Mouse (Mus musculus) forebrain, embryonic 14.5 days (tissue): ENCODE data around the gene Lpcat3. TPM values are rescaled to one million over a fixed set of nuclear protein-coding genes. Genes with fewer than 3 reads are reported as not detected.
A peak's percentile ranks its signal among the peaks of the same experiment; 100 is the strongest.

Experiments
- ATAC-seq: fragments of 200-750 bp; cut with Nextera tagmentation; 2 replicates; pipeline ENCODE4 v1.8.0; 2017; ENCODE audit warnings: mild to moderate bottlenecking, moderate library complexity
- DNase-seq: peaks from one replicate; pipeline ENCODE4 v3.0.0-alpha.2; 2015; ENCODE audit warnings: low spot score
- H3K27ac ChIP-seq: fragments of 300-500 bp; sonication (generic); 2 replicates; pipeline ENCODE4 v1.5.1; 2014; ENCODE audit warnings: low read depth, mild to moderate bottlenecking, control low read depth, low read length, moderate library complexity
- H3K27me3 ChIP-seq: fragments of 300-500 bp; sonication (generic); replicated peaks from 2 replicates; pipeline ENCODE4 v1.6.1; 2014; ENCODE audit warnings: low read length, control low read depth, mixed read lengths; ENCODE audit not compliant: control insufficient read depth, insufficient read depth
- H3K36me3 ChIP-seq: fragments of 300-500 bp; sonication (generic); 2 replicates; pipeline ENCODE4 v1.6.1; 2014; ENCODE audit warnings: low read length, control low read depth; ENCODE audit not compliant: control insufficient read depth, insufficient read depth
- H3K4me1 ChIP-seq: fragments of 300-500 bp; sonication (generic); 2 replicates; pipeline ENCODE4 v1.6.1; 2014; ENCODE audit warnings: antibody characterized with exemption, low read length, control low read depth; ENCODE audit not compliant: control insufficient read depth, insufficient read depth
- H3K4me2 ChIP-seq: fragments of 300-500 bp; sonication (generic); 2 replicates; pipeline ENCODE4 v1.6.1; 2014; ENCODE audit warnings: mild to moderate bottlenecking, control low read depth, low read length
- H3K4me3 ChIP-seq: fragments of 300-500 bp; sonication (generic); 2 replicates; pipeline ENCODE4 v1.5.1; 2014; ENCODE audit warnings: low read depth, low read length, control low read depth
- H3K9ac ChIP-seq: fragments of 300-500 bp; sonication (generic); 2 replicates; pipeline ENCODE4 v1.6.1; 2014; ENCODE audit warnings: mild to moderate bottlenecking, low read length, control low read depth, moderate library complexity
- H3K9me3 ChIP-seq: fragments of 300-500 bp; sonication (generic); replicated peaks from 2 replicates; pipeline ENCODE4 v1.6.1; 2016; ENCODE audit warnings: low read length, control low read depth, mixed read lengths; ENCODE audit not compliant: control insufficient read depth
- WGBS: fragments of 180-500 bp; shearing (Covaris S2); extraction: QIAGEN DNeasy Blood & Tissue Kit; methylation state at CpG from one replicate; pipeline ENCODE4 v1.1.7; 2014; 5-methylcytosine and 5-hydroxymethylcytosine counted together
- polyA plus RNA-seq: library from polyadenylated mRNA; unstranded; fragments of >200 nt; fragmentation: Nextera tagmentation; extraction: Ambion mirVana; gene quantifications from 2 replicates; pipeline ENCODE4 v1.2.1, GENCODE M21; 2014

Gene Lpcat3
- polyA plus RNA-seq, 1 experiment from 2014 or later: 33.4 TPM

GRCm38 (mm10) chr6:124738511-124739023 is 75.7 kb downstream of the Lpcat3 start, which contains the start of gene Ptpn6:
Ptpn6 (minus strand) TSS chr6:124738714.
- no peaks in the 10 kb centered on the region for H3K27me3 ChIP-seq
- no peak within 1 kb of the TSS for H3K4me3 ChIP-seq
- H3K9me3 ChIP-seq: no peaks in the 10 kb centered on the region
- WGBS: 31% methylated on average over 15 of the region's 15 CpGs
- peak within 1 kb of the TSS; percentile 88 for H3K9ac ChIP-seq
- peaks cover 20% of the 10 kb centered on the region for H3K36me3 ChIP-seq
- ATAC-seq (no peak), DNase-seq (no peak)
- peaks cover 18% of the 10 kb centered on the region for H3K4me1 ChIP-seq
- H3K27ac ChIP-seq: no peak within 1 kb of the TSS
- H3K4me2 ChIP-seq: peak within 1 kb of the TSS; percentile 77; the same call in 1 of the 2 replicates

GRCm38 (mm10) chr6:124739231-124739796 is 76.5 kb downstream of the Lpcat3 start:
- Histone ChIP-seq H3K36me3 (peaks cover 28% of the 10 kb centered on the region), H3K4me2 (peak overlapping the region; percentile 77; the same call in 1 of the 2 replicates), H3K27me3 (no peaks in the 10 kb centered on the region), H3K27ac (no peak overlapping the region), H3K4me1 (peaks cover 18% of the 10 kb centered on the region), H3K9ac (peak overlapping the region; percentile 88), H3K9me3 (no peaks in the 10 kb centered on the region), H3K4me3 (no peak overlapping the region)
- ATAC-seq: no peak
- no peak for DNase-seq
- WGBS: 88% methylated on average over 10 of the region's 10 CpGs

GRCm38 (mm10) chr6:124740211-124740887 is 77.5 kb downstream of the Lpcat3 start:
- peaks cover 21% of the 10 kb centered on the region for H3K4me1 ChIP-seq
- H3K27ac ChIP-seq: peak overlapping the region; percentile 99
- DNase-seq: peak; percentile 77
- WGBS: 0% methylated on average over 29 of the region's 29 CpGs
- ATAC-seq: peak; percentile 27
- H3K9ac ChIP-seq: peak overlapping the region; percentile 88
- H3K27me3 ChIP-seq: no peaks in the 10 kb centered on the region
- peaks cover 37% of the 10 kb centered on the region for H3K36me3 ChIP-seq
- H3K4me2 ChIP-seq: peak overlapping the region; percentile 77
- no peaks in the 10 kb centered on the region for H3K9me3 ChIP-seq
- peak overlapping the region; percentile 64 for H3K4me3 ChIP-seq

- under 1% methylated on average over 41 of the region's 41 CpGs for WGBS
- H3K9ac ChIP-seq: peak within 1 kb of the TSS; percentile 88
- H3K4me3 ChIP-seq: peak within 1 kb of the TSS; percentile 64
- peaks cover 22% of the 10 kb centered on the region for H3K4me1 ChIP-seq
- H3K27me3 ChIP-seq: no peaks in the 10 kb centered on the region
- ATAC-seq (peak; percentile 85), DNase-seq (peak; percentile 98)
- peak within 1 kb of the TSS; percentile 77 for H3K4me2 ChIP-seq
- H3K27ac ChIP-seq: peak within 1 kb of the TSS; percentile 99
- peaks cover 37% of the 10 kb centered on the region for H3K36me3 ChIP-seq
- H3K9me3 ChIP-seq: no peaks in the 10 kb centered on the region
Observed at GRCm38 (mm10) chr6:124740888-124741761, 78.3 kb downstream of the Lpcat3 start, which contains the start of gene Grcc10. Grcc10 (minus strand) TSS chr6:124741374.

- DNase-seq: no peak
- H3K4me2 ChIP-seq: peak overlapping the region; percentile 77
- no peak overlapping the region for H3K4me3 ChIP-seq
- 63% methylated on average over 3 of the region's 3 CpGs for WGBS
- H3K4me1 ChIP-seq: peaks cover 28% of the 10 kb centered on the region
- no peaks in the 10 kb centered on the region for H3K27me3 ChIP-seq
- peak overlapping the region; percentile 88; the same call in 1 of the 2 replicates for H3K9ac ChIP-seq
- no peaks in the 10 kb centered on the region for H3K9me3 ChIP-seq
- peaks cover 42% of the 10 kb centered on the region for H3K36me3 ChIP-seq
- ATAC-seq: no peak
- H3K27ac ChIP-seq: peak overlapping the region; percentile 99; the same call in 1 of the 2 replicates
Observed at GRCm38 (mm10) chr6:124741842-124742241, 79.0 kb downstream of the Lpcat3 start.

GRCm38 (mm10) chr6:124742839-124743514 is 80.2 kb downstream of the Lpcat3 start:
- DNase-seq: no peak
- H3K27me3 ChIP-seq: no peaks in the 10 kb centered on the region

GRCm38 (mm10) chr6:124743647-124744046 is 80.8 kb downstream of the Lpcat3 start:
- no peaks in the 10 kb centered on the region for H3K27me3 ChIP-seq
- no peak overlapping the region for H3K27ac ChIP-seq
- H3K9me3 ChIP-seq: no peaks in the 10 kb centered on the region
- H3K9ac ChIP-seq: no peak overlapping the region
- no peak overlapping the region for H3K4me3 ChIP-seq
- DNase-seq: no peak
- H3K4me2 ChIP-seq: no peak overlapping the region
- H3K4me1 ChIP-seq: peaks cover 28% of the 10 kb centered on the region
- ATAC-seq: no peak
- 92% methylated on average over 8 of the region's 8 CpGs for WGBS
- peaks cover 60% of the 10 kb centered on the region for H3K36me3 ChIP-seq

More at GRCm38 (mm10) chr6:124742839-124743514, 80.2 kb downstream of the Lpcat3 start:
- peaks cover 53% of the 10 kb centered on the region for H3K36me3 ChIP-seq
- no peak overlapping the region for H3K4me3 ChIP-seq
- ATAC-seq: no peak
- peaks cover 28% of the 10 kb centered on the region for H3K4me1 ChIP-seq
- no peak overlapping the region for H3K4me2 ChIP-seq
- no peaks in the 10 kb centered on the region for H3K9me3 ChIP-seq
- no peak overlapping the region for H3K27ac ChIP-seq
- WGBS: 92% methylated on average over 15 of the region's 15 CpGs
- no peak overlapping the region for H3K9ac ChIP-seq

- no peak for DNase-seq
- Histone ChIP-seq H3K4me2 (peak overlapping the region; percentile 96), H3K4me3 (peak overlapping the region; percentile 47; the same call in 1 of the 2 replicates), H3K4me1 (peaks cover 19% of the 10 kb centered on the region), H3K9me3 (no peaks in the 10 kb centered on the region), H3K9ac (peak overlapping the region; percentile 86), H3K27me3 (no peaks in the 10 kb centered on the region), H3K27ac (peak overlapping the region; percentile 89), H3K36me3 (peaks cover 64% of the 10 kb centered on the region)
- WGBS: 70% methylated on average over 26 of the region's 26 CpGs
- no peak for ATAC-seq
Observed at GRCm38 (mm10) chr6:124744755-124745321, 82.0 kb downstream of the Lpcat3 start.
